Mouse (Mus musculus) E14TG2a.4 (cell line): ENCODE results near the gene Wwp2.

Experiments used
- CTCF ChIP-seq: conservative IDR thresholded peaks from 2 replicates; pipeline ENCODE4 v1.5.1; 2014; ENCODE audit warnings: low read length
- NANOG ChIP-seq: IDR thresholded peaks from 2 replicates; pipeline ENCODE4 v1.6.1; 2014; ENCODE audit warnings: borderline replicate concordance, low read length, mixed read lengths
- POU5F1 ChIP-seq: IDR thresholded peaks from 2 replicates; pipeline ENCODE4 v1.6.1; 2014; ENCODE audit warnings: low read length, borderline replicate concordance

DNA sequence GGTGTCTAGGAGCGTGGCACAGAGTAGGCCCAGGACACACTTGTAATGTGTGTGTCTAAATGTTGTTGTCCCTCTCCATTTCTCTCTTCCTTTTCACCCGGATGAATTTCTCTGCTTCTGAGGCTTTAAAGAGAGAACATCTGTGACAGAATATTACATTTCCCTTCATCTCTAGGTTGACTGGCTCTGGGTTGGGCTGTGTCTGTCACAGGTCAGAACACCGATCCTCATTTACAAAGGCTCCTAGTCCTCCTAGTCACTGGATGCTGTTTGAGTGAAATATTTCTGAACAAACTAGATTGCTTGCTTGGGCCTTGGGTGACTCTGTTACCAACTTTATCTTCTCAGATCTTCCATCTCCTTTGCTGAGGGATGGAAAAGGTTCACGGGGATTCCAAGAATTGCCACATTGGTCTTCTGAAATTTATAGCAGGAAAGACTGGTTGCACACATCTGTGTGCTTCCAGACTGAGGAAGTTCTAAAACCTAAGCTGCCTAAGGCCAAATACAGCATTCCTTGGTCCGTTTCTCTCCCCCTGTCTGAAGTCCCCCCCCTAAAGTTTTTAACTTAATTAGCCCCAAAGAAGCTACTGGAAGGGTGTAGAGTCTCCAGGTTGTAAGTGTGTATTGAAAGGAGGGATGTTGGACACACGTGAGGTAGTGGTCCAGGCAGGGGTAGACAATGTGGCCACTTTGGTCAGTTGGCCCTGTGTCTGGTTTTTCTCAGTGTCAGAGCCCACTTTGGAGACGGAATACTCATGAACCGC is 85.8 kb downstream of the Wwp2 start:
- TF ChIP-seq POU5F1 (no peak), CTCF (no peak), NANOG (no peak)
